Mouse (Mus musculus): ENCODE data around the gene Fcgr1. TPM values are rescaled to one million over a fixed set of nuclear protein-coding genes. Genes with fewer than 3 reads are reported as not detected.

The Fcgr1 gene
- polyA plus RNA-seq, 1 experiment from 2014 or later, result 1.1 TPM

DNA sequence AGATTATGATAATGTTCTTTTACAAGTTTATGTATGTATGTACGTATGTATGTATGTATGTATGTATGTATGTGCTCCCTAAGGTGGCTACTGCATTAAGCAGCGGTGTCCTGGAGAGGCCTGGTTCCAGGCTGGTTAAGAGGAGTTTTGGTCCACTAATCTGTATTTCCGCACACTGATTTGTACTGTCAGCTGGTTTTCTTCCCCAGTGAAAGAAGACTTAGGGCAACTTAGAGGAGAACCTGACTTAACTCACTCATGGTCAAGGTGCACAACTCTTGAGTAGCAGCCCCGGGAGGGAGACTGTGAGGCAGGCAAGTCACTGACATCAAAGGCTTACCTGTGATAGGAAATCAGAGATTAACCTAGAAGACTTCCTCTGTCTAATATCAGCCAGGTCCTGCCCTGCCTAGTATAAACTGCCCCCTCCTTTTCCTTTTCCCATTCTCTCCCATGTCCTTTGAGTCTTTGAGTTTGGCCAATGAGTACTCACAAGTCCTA lies 56.9 kb downstream of the Fcgr1 start:
- Histone ChIP-seq H3K36me3 (no peaks in the 10 kb centered on the region), H3K9me3 (replicated peaks) (no peaks in the 10 kb centered on the region), H3K27me3 (no peaks in the 10 kb centered on the region), H3K4me2 (peak overlapping the region; percentile 65), H3K9ac (peak overlapping the region; percentile 65; the same call in 1 of the 2 replicates), H3K4me1 (replicated peaks) (peaks cover 19% of the 10 kb centered on the region), H3K4me3 (peak overlapping the region; percentile 55), H3K27ac (peak overlapping the region; percentile 69)
- no peak for ATAC-seq (replicated peaks; ENCODE audit: insufficient number of reproducible peaks, insufficient read depth, low FRiP score, low read depth)
- whole genome bisulfite sequencing, result 79% methylated on average over 4 of the region's 4 CpGs

DNA sequence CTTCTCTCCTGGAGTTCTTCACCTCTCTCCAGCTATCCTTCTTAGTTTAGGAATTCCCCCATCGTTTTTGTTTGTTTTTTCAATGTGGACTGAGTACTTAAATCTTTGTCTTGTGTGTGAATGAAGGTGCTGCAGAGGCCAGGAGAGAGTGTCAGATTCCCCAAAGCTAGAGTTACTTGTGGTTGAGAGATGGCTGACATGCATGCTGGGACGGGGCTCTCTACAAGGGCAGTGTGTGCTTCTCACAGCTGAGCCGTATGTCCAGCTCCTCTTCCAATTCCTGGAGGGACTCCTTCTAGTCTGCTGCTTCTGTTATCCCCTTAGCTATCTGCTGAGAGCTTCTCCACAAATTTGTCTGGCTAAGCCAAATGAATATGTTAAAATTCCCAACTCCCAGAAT lies 57.9 kb downstream of the Fcgr1 start:
- H3K9me3 ChIP-seq (replicated peaks), result no peaks in the 10 kb centered on the region
- H3K9ac ChIP-seq, result no peak overlapping the region
- no peak overlapping the region for H3K4me3 ChIP-seq
- no peak overlapping the region for H3K27ac ChIP-seq
- WGBS, result 51% methylated on average over 3 of the region's 3 CpGs
- peaks cover 19% of the 10 kb centered on the region for H3K4me1 ChIP-seq (replicated peaks)
- H3K27me3 ChIP-seq, result no peaks in the 10 kb centered on the region
- no peak for ATAC-seq (replicated peaks; ENCODE audit: insufficient number of reproducible peaks, insufficient read depth, low FRiP score, low read depth)
- H3K4me2 ChIP-seq, result no peak overlapping the region
- H3K36me3 ChIP-seq, result no peaks in the 10 kb centered on the region

- no peak overlapping the region for H3K27ac ChIP-seq
- H3K9ac ChIP-seq, result no peak overlapping the region
These were observed 58.9 kb downstream of the Fcgr1 start for GRCm38 (mm10) chr3:96234914-96235313.

More at GRCm38 (mm10) chr3:96234914-96235313, 58.9 kb downstream of the Fcgr1 start:
- Histone ChIP-seq H3K4me2 (no peak overlapping the region), H3K9me3 (replicated peaks) (no peaks in the 10 kb centered on the region), H3K4me3 (no peak overlapping the region), H3K27me3 (no peaks in the 10 kb centered on the region), H3K4me1 (replicated peaks) (peaks cover 16% of the 10 kb centered on the region), H3K36me3 (no peaks in the 10 kb centered on the region)
- WGBS, result 87% methylated on average over 2 of the region's 2 CpGs
- ATAC-seq (replicated peaks; ENCODE audit: insufficient number of reproducible peaks, insufficient read depth, low FRiP score, low read depth), result no peak

Small RNA genes within 50 kb of the gene (microRNA-seq; reads per million reads assigned to microRNA genes)
- gene Gm47311 (not detected), gene Gm47313 (not detected)

Other genes with a start within 250 kb of the Fcgr1 start
- 38.3 and 40.2 TPM in 2 replicates for gene Vps45, start 235.5 kb downstream of the Fcgr1 start, polyA plus RNA-seq (2015; fragmentation: Nextera tagmentation; extraction: Ambion mirVana)
- gene Otud7b, start 189.4 kb downstream of the Fcgr1 start, polyA plus RNA-seq (2015; fragmentation: Nextera tagmentation; extraction: Ambion mirVana), result 20.1 and 24.5 TPM in 2 replicates
- 8.5 and 11.2 TPM in 2 replicates for gene Mtmr11, start 132.0 kb downstream of the Fcgr1 start, polyA plus RNA-seq (2015; fragmentation: Nextera tagmentation; extraction: Ambion mirVana)
- gene Sf3b4, start 121.6 kb downstream of the Fcgr1 start, polyA plus RNA-seq (2015; fragmentation: Nextera tagmentation; extraction: Ambion mirVana), result 71.2 and 96.8 TPM in 2 replicates
- gene Sv2a, start 112.8 kb downstream of the Fcgr1 start, polyA plus RNA-seq (2015; fragmentation: Nextera tagmentation; extraction: Ambion mirVana), result 12.9 and 13.6 TPM in 2 replicates
- gene Bola1, start 74.3 kb downstream of the Fcgr1 start, polyA plus RNA-seq (2015; fragmentation: Nextera tagmentation; extraction: Ambion mirVana), result 40.7 and 40.8 TPM in 2 replicates
- gene Hist2h2ab, start 74.1 kb downstream of the Fcgr1 start, polyA plus RNA-seq (2015; fragmentation: Nextera tagmentation; extraction: Ambion mirVana), result 0.43 TPM in 1 of 2 replicates, not detected in the other
- 5.3 and 5.5 TPM in 2 replicates for gene Hist2h2ac, start 73.1 kb downstream of the Fcgr1 start, polyA plus RNA-seq (2015; fragmentation: Nextera tagmentation; extraction: Ambion mirVana)
- gene Hist2h2be, start 72.8 kb downstream of the Fcgr1 start, polyA plus RNA-seq (2015; fragmentation: Nextera tagmentation; extraction: Ambion mirVana), result 7.3 and 8.1 TPM in 2 replicates
- gene Hist2h3c2, start 54.8 kb downstream of the Fcgr1 start, polyA plus RNA-seq (2015; fragmentation: Nextera tagmentation; extraction: Ambion mirVana), result 3.9 and 5.1 TPM in 2 replicates
- gene Hist2h2aa2, start 53.7 kb downstream of the Fcgr1 start, polyA plus RNA-seq (2015; fragmentation: Nextera tagmentation; extraction: Ambion mirVana), result 37.0 and 45.9 TPM in 2 replicates
- 13.6 and 15.1 TPM in 2 replicates for gene Hist2h2aa1, start 48.5 kb downstream of the Fcgr1 start, polyA plus RNA-seq (2015; fragmentation: Nextera tagmentation; extraction: Ambion mirVana)
- gene Hist2h3c1, start 47.3 kb downstream of the Fcgr1 start, polyA plus RNA-seq (2015; fragmentation: Nextera tagmentation; extraction: Ambion mirVana), result 0.72 and 1.0 TPM in 2 replicates
- gene Hist2h4, start 30.7 kb downstream of the Fcgr1 start, polyA plus RNA-seq (2015; fragmentation: Nextera tagmentation; extraction: Ambion mirVana), result 2.9 and 3.9 TPM in 2 replicates
- 26.2 and 31.1 TPM in 2 replicates for gene Hist2h3b, start 25.3 kb downstream of the Fcgr1 start, polyA plus RNA-seq (2015; fragmentation: Nextera tagmentation; extraction: Ambion mirVana)
- gene Hist2h2bb, start 24.2 kb downstream of the Fcgr1 start, polyA plus RNA-seq (2015; fragmentation: Nextera tagmentation; extraction: Ambion mirVana), result 3.6 and 4.8 TPM in 2 replicates
- gene BC107364, start 158.3 kb upstream of the Fcgr1 start, polyA plus RNA-seq (2015; fragmentation: Nextera tagmentation; extraction: Ambion mirVana), result 0.53 and 1.0 TPM in 2 replicates
- gene Hfe2, start 231.2 kb upstream of the Fcgr1 start, polyA plus RNA-seq (2015; fragmentation: Nextera tagmentation; extraction: Ambion mirVana), result 7.9 and 8.0 TPM in 2 replicates

Data from heart, embryonic 15.5 days (tissue).